Mouse (Mus musculus) erythroblast, embryonic 14.5 days (primary cell): ENCODE measurements around the gene Gng3.

ENCODE experiments used
- GATA1 ChIP-seq: IDR thresholded peaks from 2 replicates; pipeline ENCODE4 v1.6.1; 2012; ENCODE audit warnings: low read length, inconsistent platforms, mixed read lengths
- TAL1 ChIP-seq: IDR thresholded peaks from 3 replicates; pipeline ENCODE4 v1.6.1; 2012; ENCODE audit warnings: low read length, inconsistent platforms, mixed read lengths

GRCm38 (mm10) chr19:8839908-8840791, 1.2 kb upstream of the Gng3 start:
- TF ChIP-seq TAL1, result no peak
- TF ChIP-seq GATA1, result no peak
